Mouse (Mus musculus): Measurements from ENCODE around the gene Armc2.

GRCm38 (mm10) chr10:42005259-42005658, 13.0 kb downstream of the Armc2 start:
- TF ChIP-seq CTCF (IDR thresholded peaks at IDR 0.05; ENCODE audit: borderline replicate concordance, extremely low read depth, insufficient read depth, insufficient read length) (no peak), POLR2A (IDR thresholded peaks at IDR 0.05; ENCODE audit: borderline replicate concordance, extremely low read depth, insufficient read depth, insufficient read length, poor library complexity, severe bottlenecking) (no peak)
